Mouse (Mus musculus) urinary bladder, postnatal 0 days (tissue): Measurements from ENCODE around the gene Hnf1a. TPM values are rescaled to one million over a fixed set of nuclear protein-coding genes. Genes with fewer than 3 reads are reported as not detected.

Experiments
- polyA plus RNA-seq: library from polyadenylated mRNA; unstranded; fragments of >200 nt; fragmentation: Nextera tagmentation; extraction: Ambion mirVana; gene quantifications from 2 replicates; pipeline ENCODE4 v1.2.1, GENCODE M21; 2015

The Hnf1a gene
- 0.12 and 0.17 TPM in 2 replicates for polyA plus RNA-seq

DNA sequence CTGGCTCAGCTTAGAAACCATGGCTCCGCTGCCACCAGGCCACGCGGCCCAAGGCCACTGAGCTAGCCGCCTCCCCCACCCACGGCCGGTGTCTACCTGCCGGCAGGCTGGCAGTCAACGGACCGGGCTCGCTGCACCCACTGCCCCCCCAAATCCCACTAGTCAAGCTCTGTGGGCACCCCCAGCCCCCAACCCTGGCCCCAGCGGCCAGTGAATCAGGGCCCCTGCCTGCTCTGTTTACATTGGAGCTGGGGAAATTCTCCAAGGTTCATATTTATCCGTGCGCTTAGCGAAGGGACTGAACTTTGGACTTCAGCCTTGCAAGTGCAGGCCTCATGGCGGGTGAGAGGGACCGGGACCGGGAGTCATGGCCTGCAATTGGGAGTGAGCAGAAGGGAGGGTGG is at the start of gene Hnf1a:
Gene Hnf1a (minus strand): TSS at position 271 of the 404 bp plus-strand sequence.

DNA sequence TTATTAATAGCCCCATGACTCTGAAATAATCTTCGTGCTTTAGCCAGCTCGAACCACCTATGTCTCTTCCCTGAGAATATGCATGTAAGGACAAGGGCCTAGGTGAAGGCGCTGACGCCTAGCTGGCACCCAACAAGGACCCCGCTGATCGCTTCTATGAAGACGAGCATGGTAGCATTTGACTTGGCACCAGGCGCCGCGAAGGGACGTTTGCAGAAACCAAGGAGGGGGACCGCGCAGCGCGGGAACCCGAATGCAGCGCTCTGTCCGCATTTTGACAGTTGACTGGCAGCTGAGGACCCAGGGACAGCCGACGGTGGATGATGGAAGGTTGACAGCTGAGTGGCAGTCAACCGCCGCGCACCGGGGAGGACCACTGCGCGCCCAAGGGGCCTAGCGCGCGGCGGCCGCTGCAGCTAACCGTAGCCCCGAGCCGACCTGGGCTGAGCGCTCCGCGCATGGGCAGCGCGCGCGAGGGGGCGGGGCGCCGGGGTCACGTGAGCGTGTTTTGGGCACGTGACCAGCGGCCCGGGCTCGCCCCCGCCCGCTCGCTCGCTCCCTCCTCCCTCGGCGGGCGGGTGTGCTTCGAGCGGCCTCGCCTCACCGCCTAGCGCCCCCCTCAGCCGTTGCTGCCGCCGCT is 39.8 kb upstream of the Hnf1a start, which contains the start of gene Sppl3:
Gene Sppl3 (plus strand): TSS at position 561 of the 640 bp plus-strand sequence.

DNA sequence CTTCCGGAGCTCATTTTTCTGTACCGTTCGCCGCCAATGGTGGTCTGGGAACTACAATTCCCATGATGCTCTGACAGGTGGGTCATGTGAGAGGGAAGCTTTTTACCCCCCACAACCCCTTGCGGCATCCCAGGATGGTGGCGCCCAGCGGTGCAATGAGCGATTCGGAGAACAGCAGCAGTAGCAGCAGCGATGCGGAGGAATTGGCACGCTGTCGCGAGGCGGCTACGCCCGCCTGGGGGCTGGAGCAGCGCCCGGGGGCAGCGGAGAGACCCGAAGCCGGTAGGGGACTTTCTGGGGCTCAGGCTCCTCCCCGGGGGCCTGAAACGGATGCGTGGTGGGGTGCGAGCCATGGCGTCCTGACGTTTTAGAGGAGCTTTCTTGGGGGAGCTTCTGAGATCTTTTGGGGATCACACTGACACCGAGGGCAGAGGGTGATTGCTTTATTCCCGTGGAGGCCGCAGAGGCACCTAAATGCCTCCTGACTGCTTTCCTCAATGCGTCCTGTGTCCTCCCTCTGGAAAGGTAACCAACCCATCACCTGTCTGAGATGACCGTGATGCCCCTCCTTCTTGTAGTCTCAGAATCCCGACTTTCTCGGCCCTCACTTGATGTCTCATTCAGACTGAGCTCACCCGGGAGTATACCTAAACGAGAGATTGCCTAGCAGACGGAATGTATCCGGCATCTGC is 28.7 kb downstream of the Hnf1a start, which contains the start of gene 2210016L21Rik:
Gene 2210016L21Rik (plus strand): TSS at position 85 of the 692 bp plus-strand sequence.

DNA sequence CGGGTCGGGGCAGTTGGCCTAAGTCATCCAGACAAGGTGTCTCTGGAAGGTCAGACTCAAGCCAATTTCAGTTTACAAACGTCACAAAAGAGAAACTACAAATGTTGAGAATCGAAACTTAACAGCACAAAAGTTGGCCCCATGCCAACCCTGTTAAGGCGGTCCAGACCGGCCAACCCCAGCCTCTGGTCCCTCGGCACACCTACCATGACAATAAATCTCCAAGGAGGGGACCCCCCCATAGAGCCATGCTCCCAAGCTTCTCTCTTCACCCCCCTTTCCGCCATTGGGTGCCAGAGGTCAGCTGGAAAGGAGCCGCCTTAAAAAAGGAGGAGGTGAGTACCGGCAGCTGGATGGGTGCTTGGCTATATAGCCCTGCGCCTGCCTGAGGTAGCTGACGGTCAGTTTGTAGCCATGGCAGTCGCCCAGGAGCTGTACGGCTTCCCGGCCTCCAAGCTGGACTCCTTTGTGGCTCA is 47.9 kb downstream of the Hnf1a start, which contains the start of gene Oasl1:
Gene Oasl1 (plus strand): TSS at position 243 of the 476 bp plus-strand sequence.

Other genes starting within 250 kb of the Hnf1a start
- 34.1 and 37.7 TPM in 2 replicates for gene Ankrd13a, start 196.4 kb downstream of the Hnf1a start, polyA plus RNA-seq
- 20.5 and 21.3 TPM in 2 replicates for gene Git2, start 195.6 kb downstream of the Hnf1a start, polyA plus RNA-seq
- 76.9 and 78.8 TPM in 2 replicates for gene 1500011B03Rik, start 147.6 kb downstream of the Hnf1a start, polyA plus RNA-seq
- gene 4930519G04Rik, start 117.4 kb downstream of the Hnf1a start, polyA plus RNA-seq: not detected in 2 replicates
- gene Gm9936, start 112.4 kb downstream of the Hnf1a start, polyA plus RNA-seq: 0.05 TPM in 1 of 2 replicates, not detected in the other
- 12.3 and 19.8 TPM in 2 replicates for gene Oasl2, start 74.2 kb downstream of the Hnf1a start, polyA plus RNA-seq
- gene Oasl1, start 47.9 kb downstream of the Hnf1a start, polyA plus RNA-seq: 1.3 and 1.9 TPM in 2 replicates
- 37.9 and 47.7 TPM in 2 replicates for gene 2210016L21Rik, start 28.9 kb downstream of the Hnf1a start, polyA plus RNA-seq
- gene Sppl3, start 40.0 kb upstream of the Hnf1a start, polyA plus RNA-seq: 18.3 and 20.3 TPM in 2 replicates
- 29.1 and 29.8 TPM in 2 replicates for gene Gm10401, start 127.2 kb upstream of the Hnf1a start, polyA plus RNA-seq
- gene Acads, start 148.3 kb upstream of the Hnf1a start, polyA plus RNA-seq: 57.0 and 62.5 TPM in 2 replicates
- gene Unc119b, start 163.9 kb upstream of the Hnf1a start, polyA plus RNA-seq: 15.0 and 15.1 TPM in 2 replicates
- gene Mlec, start 187.1 kb upstream of the Hnf1a start, polyA plus RNA-seq: 41.6 and 47.0 TPM in 2 replicates
- gene Cabp1, start 223.3 kb upstream of the Hnf1a start, polyA plus RNA-seq: 0.48 and 1.2 TPM in 2 replicates